ENCODE assay signal across 7 mouse cellular contexts in genomic region chr3:129879131-129879757, GRCm38 (mm10). TPM values are rescaled to one million over a fixed set of nuclear protein-coding genes. Genes with fewer than 3 reads are reported as not detected.
DNase-seq lines count a peak whose midpoint lies in the region; ATAC-seq and TF ChIP-seq lines count a peak whose summit lies in the region.

No protein-coding gene starts in this region.

- TF ChIP-seq CTCF in ES-Bruce4 (IDR thresholded peaks at IDR 0.05; ENCODE audit: low read depth, low read length) = no peak

- H3K4me1 ChIP-seq in ES-Bruce4 (ENCODE audit: control insufficient read depth, insufficient read depth, low read length) = no peaks in the 10 kb centered on the region
- H3K4me1 ChIP-seq in forebrain, embryonic 10.5 days = peaks cover 22% of the 10 kb centered on the region
- H3K4me1 ChIP-seq in hindbrain, embryonic 11.5 days (replicated peaks; ENCODE audit: control insufficient read depth, insufficient read depth, low read length) = no peaks in the 10 kb centered on the region; the same call in 1 of the 2 replicates
- H3K4me1 ChIP-seq in limb, embryonic 14.5 days (ENCODE audit: control insufficient read depth, insufficient read depth, low read length) = no peaks in the 10 kb centered on the region; the same call in 1 of the 2 replicates
- H3K4me1 ChIP-seq in midbrain, embryonic 13.5 days (replicated peaks) = peaks cover 10% of the 10 kb centered on the region

- TF ChIP-seq POLR2A in ES-Bruce4 (IDR thresholded peaks at IDR 0.05; ENCODE audit: insufficient read depth, low read length) = no peak
- TF ChIP-seq POLR2A in limb, embryonic 14.5 days (IDR thresholded peaks at IDR 0.05; ENCODE audit: borderline replicate concordance, extremely low read depth, insufficient read depth, insufficient read length) = no peak

- no peak for TF ChIP-seq EP300 in ES-Bruce4 (IDR thresholded peaks at IDR 0.05; ENCODE audit: insufficient read depth, low read depth, low read length)

- 0 out of 2 replicates have a peak, but pooled peaks cover 2% of the 10 kb centered on the region for H3K9me3 ChIP-seq in ES-Bruce4 (replicated peaks; ENCODE audit: control insufficient read depth, insufficient read depth, low read length, poor library complexity, severe bottlenecking)
- H3K9me3 ChIP-seq in forebrain, embryonic 10.5 days = peaks cover 5% of the 10 kb centered on the region; the same call in 1 of the 2 replicates
- H3K9me3 ChIP-seq in hindbrain, embryonic 11.5 days (ENCODE audit: control insufficient read depth, low read length) = no peaks in the 10 kb centered on the region
- no peaks in the 10 kb centered on the region for H3K9me3 ChIP-seq in limb, embryonic 14.5 days (ENCODE audit: control insufficient read depth, low read length)
- H3K9me3 ChIP-seq in midbrain, embryonic 13.5 days = no peaks in the 10 kb centered on the region

- no peak overlapping the region for H3K27ac ChIP-seq in ES-Bruce4 (ENCODE audit: insufficient read depth, low read length)
- H3K27ac ChIP-seq in forebrain, embryonic 10.5 days = peak overlapping the region; percentile 94
- no peak overlapping the region for H3K27ac ChIP-seq in hindbrain, embryonic 11.5 days (ENCODE audit: low read depth, low read length)
- no peak overlapping the region for H3K27ac ChIP-seq in limb, embryonic 14.5 days (replicated peaks; ENCODE audit: low read depth, low read length)
- H3K27ac ChIP-seq in midbrain, embryonic 13.5 days = peak overlapping the region; percentile 88

- ATAC-seq in hindbrain, embryonic 11.5 days (ENCODE audit: low FRiP score) = peak; percentile 60; the same call in 1 of the 2 replicates
- peak; percentile 27; the same call in 1 of the 2 replicates for ATAC-seq in limb, embryonic 14.5 days (ENCODE audit: low FRiP score, low read depth)
- peak; percentile 75 for ATAC-seq in midbrain, embryonic 13.5 days

- DNase-seq in ZHBTc4 (ENCODE audit: low read depth, low spot score) = peak; percentile 75
- no peak for DNase-seq in forebrain, embryonic 10.5 days (ENCODE audit: extremely low spot score, low spot score)
- DNase-seq in hindbrain, embryonic 11.5 days (ENCODE audit: low spot score) = peak; percentile 52
- DNase-seq in limb, embryonic 14.5 days (ENCODE audit: low spot score) = peak; percentile 29
- DNase-seq in layer of hippocampus, adult 9-10 months (ENCODE audit: low spot score) = no peak

- peak overlapping the region; percentile 76 for H3K4me2 ChIP-seq in hindbrain, embryonic 11.5 days (replicated peaks; ENCODE audit: low read depth, low read length)
- peak overlapping the region; percentile 92 for H3K4me2 ChIP-seq in limb, embryonic 14.5 days (replicated peaks; ENCODE audit: low read depth, low read length, severe bottlenecking)
- peak overlapping the region; percentile 85 for H3K4me2 ChIP-seq in midbrain, embryonic 13.5 days (replicated peaks)

- WGBS in forebrain, embryonic 10.5 days = 1% methylated on average over 25 of the region's 25 CpGs
- 1% methylated on average over 25 of the region's 25 CpGs for WGBS in hindbrain, embryonic 11.5 days
- WGBS in limb, embryonic 14.5 days = 2% methylated on average over 20 of the region's 25 CpGs
- under 1% methylated on average over 25 of the region's 25 CpGs for WGBS in midbrain, embryonic 13.5 days

- peak overlapping the region; percentile 95 for H3K4me3 ChIP-seq in ES-Bruce4 (ENCODE audit: low read depth, low read length)
- H3K4me3 ChIP-seq in forebrain, embryonic 10.5 days = peak overlapping the region; percentile 78
- peak overlapping the region; percentile 53 for H3K4me3 ChIP-seq in hindbrain, embryonic 11.5 days (ENCODE audit: low read depth, low read length)
- H3K4me3 ChIP-seq in limb, embryonic 14.5 days (replicated peaks; ENCODE audit: low read length) = peak overlapping the region; percentile 60
- H3K4me3 ChIP-seq in midbrain, embryonic 13.5 days (replicated peaks) = peak overlapping the region; percentile 65

- H3K36me3 ChIP-seq in ES-Bruce4 (ENCODE audit: control insufficient read depth, insufficient read depth, low read length, poor library complexity, severe bottlenecking) = no peaks in the 10 kb centered on the region
- H3K36me3 ChIP-seq in forebrain, embryonic 10.5 days (replicated peaks) = no peaks in the 10 kb centered on the region
- H3K36me3 ChIP-seq in hindbrain, embryonic 11.5 days (ENCODE audit: control insufficient read depth, insufficient read depth, low read length) = no peaks in the 10 kb centered on the region
- H3K36me3 ChIP-seq in limb, embryonic 14.5 days (ENCODE audit: control insufficient read depth, insufficient read depth, low read length) = no peaks in the 10 kb centered on the region
- no peaks in the 10 kb centered on the region for H3K36me3 ChIP-seq in midbrain, embryonic 13.5 days

- H3K27me3 ChIP-seq in ES-Bruce4 (ENCODE audit: control insufficient read depth, insufficient read depth, low read length, poor library complexity, severe bottlenecking) = no peaks in the 10 kb centered on the region
- H3K27me3 ChIP-seq in forebrain, embryonic 10.5 days (ENCODE audit: poor library complexity, severe bottlenecking) = peaks cover 11% of the 10 kb centered on the region; the same call in 1 of the 2 replicates
- no peaks in the 10 kb centered on the region for H3K27me3 ChIP-seq in hindbrain, embryonic 11.5 days (ENCODE audit: control insufficient read depth, insufficient read depth, low read length)
- H3K27me3 ChIP-seq in limb, embryonic 14.5 days (ENCODE audit: control insufficient read depth, insufficient read depth, low read length) = no peaks in the 10 kb centered on the region
- 0 out of 2 replicates have a peak, but pooled peaks cover 2% of the 10 kb centered on the region for H3K27me3 ChIP-seq in midbrain, embryonic 13.5 days

- H3K9ac ChIP-seq in ES-Bruce4 (ENCODE audit: low read depth, poor library complexity, severe bottlenecking) = peak overlapping the region; percentile 84
- H3K9ac ChIP-seq in hindbrain, embryonic 11.5 days (ENCODE audit: low read depth, low read length) = peak overlapping the region; percentile 55
- H3K9ac ChIP-seq in limb, embryonic 14.5 days (ENCODE audit: low read depth, low read length, severe bottlenecking) = peak overlapping the region; percentile 70
- peak overlapping the region; percentile 77 for H3K9ac ChIP-seq in midbrain, embryonic 13.5 days (replicated peaks)

RNA-seq across cellular contexts. Expression of gene Pla2g12a, which starts 0.8 kb away (rescaled TPM):
- 15.5 and 17.6 TPM in 2 replicates for polyA plus RNA-seq in ES-Bruce4 (2011; ENCODE audit: insufficient read depth, insufficient read length, low read depth, missing spikeins)
- polyA plus RNA-seq in forebrain, embryonic 10.5 days (2016; fragmentation: Nextera tagmentation; extraction: Ambion mirVana) = 37.1 and 39.3 TPM in 2 replicates
- polyA plus RNA-seq in hindbrain, embryonic 11.5 days (2014; fragmentation: Nextera tagmentation; extraction: Ambion mirVana) = 23.9 and 24.6 TPM in 2 replicates
- polyA plus RNA-seq in limb, embryonic 14.5 days (2012; rRNA removed) = 16.4 and 18.0 TPM in 2 replicates
- polyA plus RNA-seq in limb, embryonic 14.5 days (2014; fragmentation: Nextera tagmentation; extraction: Ambion mirVana) = 26.2 and 27.5 TPM in 2 replicates
- 24.9 and 26.8 TPM in 2 replicates for polyA plus RNA-seq in midbrain, embryonic 13.5 days (2015; fragmentation: Nextera tagmentation; extraction: Ambion mirVana)

RNA-seq across cellular contexts. Expression of gene Casp6, which starts 22.0 kb away (rescaled TPM):
- polyA plus RNA-seq in ES-Bruce4 (2011; ENCODE audit: insufficient read depth, insufficient read length, low read depth, missing spikeins) = 18.6 and 19.1 TPM in 2 replicates
- polyA plus RNA-seq in forebrain, embryonic 10.5 days (2016; fragmentation: Nextera tagmentation; extraction: Ambion mirVana) = 71.1 and 74.9 TPM in 2 replicates
- polyA plus RNA-seq in hindbrain, embryonic 11.5 days (2014; fragmentation: Nextera tagmentation; extraction: Ambion mirVana) = 66.0 and 67.4 TPM in 2 replicates
- polyA plus RNA-seq in limb, embryonic 14.5 days (2012; rRNA removed) = 54.9 and 62.7 TPM in 2 replicates
- polyA plus RNA-seq in limb, embryonic 14.5 days (2014; fragmentation: Nextera tagmentation; extraction: Ambion mirVana) = 61.4 and 67.8 TPM in 2 replicates
- polyA plus RNA-seq in midbrain, embryonic 13.5 days (2015; fragmentation: Nextera tagmentation; extraction: Ambion mirVana) = 35.1 and 39.5 TPM in 2 replicates

RNA-seq across cellular contexts. Expression of gene Cfi, which starts 43.6 kb away (rescaled TPM):
- not detected in 2 replicates for polyA plus RNA-seq in ES-Bruce4 (2011; ENCODE audit: insufficient read depth, insufficient read length, low read depth, missing spikeins)
- 0.20 and 0.52 TPM in 2 replicates for polyA plus RNA-seq in forebrain, embryonic 10.5 days (2016; fragmentation: Nextera tagmentation; extraction: Ambion mirVana)
- 0.54 and 0.63 TPM in 2 replicates for polyA plus RNA-seq in hindbrain, embryonic 11.5 days (2014; fragmentation: Nextera tagmentation; extraction: Ambion mirVana)
- 0.20 and 0.35 TPM in 2 replicates for polyA plus RNA-seq in limb, embryonic 14.5 days (2012; rRNA removed)
- polyA plus RNA-seq in limb, embryonic 14.5 days (2014; fragmentation: Nextera tagmentation; extraction: Ambion mirVana) = 0.23 TPM in 1 of 2 replicates, not detected in the other
- polyA plus RNA-seq in midbrain, embryonic 13.5 days (2015; fragmentation: Nextera tagmentation; extraction: Ambion mirVana) = 0.50 and 0.52 TPM in 2 replicates

RNA-seq across cellular contexts. Expression of gene Gar1, which starts 48.0 kb away (rescaled TPM):
- polyA plus RNA-seq in ES-Bruce4 (2011; ENCODE audit: insufficient read depth, insufficient read length, low read depth, missing spikeins) = 201 and 210 TPM in 2 replicates
- 112 and 124 TPM in 2 replicates for polyA plus RNA-seq in forebrain, embryonic 10.5 days (2016; fragmentation: Nextera tagmentation; extraction: Ambion mirVana)
- polyA plus RNA-seq in hindbrain, embryonic 11.5 days (2014; fragmentation: Nextera tagmentation; extraction: Ambion mirVana) = 36.9 and 44.4 TPM in 2 replicates
- polyA plus RNA-seq in limb, embryonic 14.5 days (2012; rRNA removed) = 69.2 and 119 TPM in 2 replicates
- polyA plus RNA-seq in limb, embryonic 14.5 days (2014; fragmentation: Nextera tagmentation; extraction: Ambion mirVana) = 39.2 and 41.3 TPM in 2 replicates
- 44.4 and 46.0 TPM in 2 replicates for polyA plus RNA-seq in midbrain, embryonic 13.5 days (2015; fragmentation: Nextera tagmentation; extraction: Ambion mirVana)

RNA-seq across cellular contexts. Expression of gene Rrh, which starts 56.9 kb away (rescaled TPM):
- 0.31 and 0.59 TPM in 2 replicates for polyA plus RNA-seq in ES-Bruce4 (2011; ENCODE audit: insufficient read depth, insufficient read length, low read depth, missing spikeins)
- polyA plus RNA-seq in forebrain, embryonic 10.5 days (2016; fragmentation: Nextera tagmentation; extraction: Ambion mirVana) = 0.37 and 0.41 TPM in 2 replicates
- 0.20 TPM in 1 of 2 replicates, not detected in the other for polyA plus RNA-seq in hindbrain, embryonic 11.5 days (2014; fragmentation: Nextera tagmentation; extraction: Ambion mirVana)
- polyA plus RNA-seq in limb, embryonic 14.5 days (2012; rRNA removed) = 0.38 and 0.43 TPM in 2 replicates
- polyA plus RNA-seq in limb, embryonic 14.5 days (2014; fragmentation: Nextera tagmentation; extraction: Ambion mirVana) = not detected in 2 replicates
- polyA plus RNA-seq in midbrain, embryonic 13.5 days (2015; fragmentation: Nextera tagmentation; extraction: Ambion mirVana) = 0.17 TPM in 1 of 2 replicates, not detected in the other

Comparison
In these comparisons a context has a peak if more than half of its experiments do, and no peak if none do; other contexts are left out.
1. H3K27ac ChIP-seq: peak in forebrain, embryonic 10.5 days (single experiment) and midbrain, embryonic 13.5 days (single experiment); none in ES-Bruce4 (single experiment), hindbrain, embryonic 11.5 days (single experiment) and limb, embryonic 14.5 days (single experiment).
2. DNase-seq: peak in ZHBTc4 (single experiment), hindbrain, embryonic 11.5 days (single experiment) and limb, embryonic 14.5 days (single experiment); none in forebrain, embryonic 10.5 days (single experiment) and layer of hippocampus, adult 9-10 months (single experiment).
3. Peak in every context shown above with its lines, with median percentiles within 50 percentile points of each other: H3K4me3 ChIP-seq, H3K9ac ChIP-seq, ATAC-seq and H3K4me2 ChIP-seq.